Mouse (Mus musculus) macrophage (primary cell): ENCODE measurements around the gene Hmg20b. TPM values are rescaled to one million over a fixed set of nuclear protein-coding genes. Genes with fewer than 3 reads are reported as not detected.
A peak's percentile ranks its signal among the peaks of the same experiment; 100 is the strongest.

Source experiments
- H3K27ac ChIP-seq: fragments of 350-480 bp; formaldehyde crosslinking; 2 replicates; pipeline ENCODE4 v1.9.0; 2021
- H3K36me3 ChIP-seq: fragments of 350-480 bp; formaldehyde crosslinking; 2 replicates; pipeline ENCODE4 v1.9.0; 2021; ENCODE audit errors: inconsistent target
- H3K4me3 ChIP-seq: fragments of 350-480 bp; formaldehyde crosslinking; 2 replicates; pipeline ENCODE4 v1.9.0; 2021; ENCODE audit errors: inconsistent target
- H3K79me2 ChIP-seq: fragments of 350-480 bp; formaldehyde crosslinking; 2 replicates; pipeline ENCODE4 v1.9.0; 2021; ENCODE audit errors: inconsistent target
- WGBS: methylation state at CpG from one replicate; pipeline ENCODE4 v1.1.7; 2026; ENCODE audit warnings: inconsistent platforms; ENCODE audit not compliant: missing documents; 5-methylcytosine and 5-hydroxymethylcytosine counted together
- polyA plus RNA-seq: library from polyadenylated mRNA; stranded (reverse); fragments of 250-400 nt; gene quantifications from 3 replicates; pipeline ENCODE4 v1.2.4, GENCODE M21; 2018; ENCODE audit warnings: inconsistent platforms

Gene Hmg20b
- polyA plus RNA-seq, 1 experiment from 2014 or later = 42.5 TPM

DNA sequence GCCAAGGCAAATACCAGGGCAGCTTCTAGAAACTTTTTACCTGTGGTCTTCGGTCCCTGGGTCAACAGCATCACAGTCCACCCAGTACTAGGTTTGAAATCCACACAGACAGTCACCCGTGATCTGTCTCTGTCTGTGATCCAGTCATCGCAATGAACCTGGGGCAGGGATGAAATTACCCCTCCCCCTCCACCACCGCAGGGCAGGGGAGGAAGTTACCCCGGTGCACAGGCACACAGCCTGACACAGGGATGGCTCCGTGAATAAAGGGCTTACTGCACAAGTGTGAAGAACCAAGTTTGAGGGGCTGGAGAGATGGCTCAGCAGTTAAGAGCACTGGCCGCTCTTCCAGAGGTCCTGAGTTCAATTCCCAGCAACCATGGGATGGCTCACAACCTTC is 46.5 kb downstream of the Hmg20b start:
- H3K27ac ChIP-seq = peak overlapping the region; percentile 46
- no peak overlapping the region for H3K4me3 ChIP-seq
- H3K36me3 ChIP-seq = peaks cover 37% of the 10 kb centered on the region
- WGBS = 27% methylated on average over 7 of the region's 7 CpGs
- H3K79me2 ChIP-seq = peaks cover 85% of the 10 kb centered on the region

DNA sequence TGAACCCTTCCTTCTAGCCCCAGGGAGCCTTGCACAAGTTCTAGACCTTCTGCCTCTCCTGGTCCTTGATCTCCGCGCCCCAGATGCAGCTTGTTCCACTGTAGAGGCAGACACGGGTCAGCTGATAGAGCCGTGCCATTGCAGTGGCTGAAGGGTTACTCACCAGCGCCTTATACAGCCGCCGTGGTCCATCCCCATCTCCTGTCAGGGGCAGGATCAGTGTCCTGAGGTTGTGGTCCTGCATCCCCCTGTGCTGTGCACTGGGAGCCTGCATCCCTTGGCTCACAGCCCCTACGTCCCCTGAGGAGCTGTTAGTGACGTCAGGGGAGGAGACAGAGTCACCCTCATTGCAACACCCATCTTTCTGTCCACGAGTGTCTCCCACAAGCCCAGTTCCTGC is 47.0 kb downstream of the Hmg20b start:
- H3K27ac ChIP-seq = peak overlapping the region; percentile 46
- peaks cover 32% of the 10 kb centered on the region for H3K36me3 ChIP-seq
- 20% methylated on average over 10 of the region's 10 CpGs for WGBS
- H3K4me3 ChIP-seq = no peak overlapping the region
- H3K79me2 ChIP-seq = peaks cover 90% of the 10 kb centered on the region

GRCm38 (mm10) chr10:81302781-81303218 is 47.5 kb downstream of the Hmg20b start:
- Histone ChIP-seq H3K27ac (peak overlapping the region; percentile 46), H3K36me3 (peaks cover 27% of the 10 kb centered on the region), H3K79me2 (peaks cover 94% of the 10 kb centered on the region), H3K4me3 (no peak overlapping the region)
- WGBS = 34% methylated on average over 14 of the region's 14 CpGs

DNA sequence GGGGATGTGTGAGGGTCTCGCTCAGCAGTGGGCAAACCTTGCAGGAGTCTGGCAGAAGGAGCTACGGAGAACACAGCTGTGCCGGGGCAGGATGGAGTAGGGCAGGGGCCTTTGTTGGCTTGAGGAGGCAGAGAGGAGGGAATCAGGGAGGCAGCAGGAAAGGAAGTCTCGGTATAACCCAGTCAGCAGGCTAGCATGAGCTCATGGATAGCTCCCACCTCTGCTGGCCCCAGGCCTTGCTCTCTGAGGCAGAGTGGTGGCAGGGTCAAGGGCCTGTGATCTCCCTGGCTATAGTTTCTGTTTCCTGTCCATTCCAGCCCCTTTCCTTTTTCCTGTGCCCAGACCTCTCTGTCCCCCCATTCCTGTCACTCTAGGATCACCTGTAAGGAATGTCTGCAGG is 48.0 kb downstream of the Hmg20b start:
- Histone ChIP-seq H3K27ac (peak overlapping the region; percentile 46), H3K79me2 (peaks cover 99% of the 10 kb centered on the region), H3K36me3 (peaks cover 22% of the 10 kb centered on the region), H3K4me3 (no peak overlapping the region)
- 85% methylated on average over 4 of the region's 4 CpGs for WGBS

DNA sequence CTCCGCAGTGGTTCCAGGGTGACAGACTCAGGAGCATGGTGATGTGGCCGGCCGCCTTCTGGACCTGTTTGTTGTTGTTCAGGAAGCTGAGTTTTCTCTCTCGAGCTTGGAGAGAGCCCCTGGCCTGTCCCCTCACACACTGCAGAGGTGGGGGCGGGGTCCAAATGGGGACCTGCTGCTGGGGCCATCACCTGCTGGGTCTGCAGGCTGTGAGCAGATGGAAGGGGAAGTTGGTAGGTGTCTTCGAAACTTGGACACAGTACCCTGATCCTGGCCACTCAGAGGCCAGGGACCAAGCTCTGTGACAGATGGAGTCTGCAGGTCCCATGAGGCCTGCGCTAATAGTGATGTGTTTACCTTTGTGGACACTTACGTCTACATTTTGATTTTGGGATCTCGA is 49.0 kb downstream of the Hmg20b start:
- H3K36me3 ChIP-seq = peaks cover 12% of the 10 kb centered on the region
- no peak overlapping the region for H3K27ac ChIP-seq
- no peak overlapping the region for H3K4me3 ChIP-seq
- peaks cover 100% of the 10 kb centered on the region for H3K79me2 ChIP-seq
- 83% methylated on average over 9 of the region's 9 CpGs for WGBS

DNA sequence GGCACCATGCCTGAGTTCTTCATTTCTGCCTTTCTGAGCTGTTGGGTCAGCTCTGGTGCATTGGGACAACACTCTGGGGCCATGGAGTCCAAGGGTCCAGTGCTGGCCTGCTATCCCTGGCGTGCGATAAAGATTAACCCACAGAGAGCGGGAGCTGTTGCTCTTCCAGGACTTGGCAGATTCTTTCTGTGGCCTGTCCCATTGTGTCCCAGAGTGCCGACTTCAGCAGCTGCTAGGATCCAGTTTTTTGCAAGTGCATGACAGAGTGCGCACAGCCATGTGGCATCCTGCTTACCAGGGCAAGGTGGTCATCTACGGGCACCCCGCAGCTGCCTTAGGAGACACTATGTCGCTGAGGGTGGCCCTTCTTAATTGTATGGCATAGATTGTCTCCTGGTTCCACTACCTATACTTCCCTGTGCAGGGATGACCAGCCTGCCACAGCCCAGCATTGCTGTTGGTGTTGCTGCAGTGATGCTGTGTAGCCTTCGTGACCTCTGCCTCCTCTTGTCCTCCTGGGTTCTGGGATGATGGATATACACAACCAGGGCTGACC is 49.9 kb downstream of the Hmg20b start:
- H3K4me3 ChIP-seq = no peak overlapping the region
- 94% methylated on average over 8 of the region's 9 CpGs for WGBS
- peaks cover 4% of the 10 kb centered on the region; the same call in 1 of the 2 replicates for H3K36me3 ChIP-seq
- H3K27ac ChIP-seq = peak overlapping the region; percentile 99
- H3K79me2 ChIP-seq = peaks cover 100% of the 10 kb centered on the region

- H3K79me2 ChIP-seq = peaks cover 100% of the 10 kb centered on the region
- H3K36me3 ChIP-seq = no peaks in the 10 kb centered on the region
- peak overlapping the region; percentile 99 for H3K27ac ChIP-seq
- WGBS = 73% methylated on average over 14 of the region's 14 CpGs
- H3K4me3 ChIP-seq = no peak overlapping the region
Observed at GRCm38 (mm10) chr10:81299585-81300351, 50.5 kb downstream of the Hmg20b start.

DNA sequence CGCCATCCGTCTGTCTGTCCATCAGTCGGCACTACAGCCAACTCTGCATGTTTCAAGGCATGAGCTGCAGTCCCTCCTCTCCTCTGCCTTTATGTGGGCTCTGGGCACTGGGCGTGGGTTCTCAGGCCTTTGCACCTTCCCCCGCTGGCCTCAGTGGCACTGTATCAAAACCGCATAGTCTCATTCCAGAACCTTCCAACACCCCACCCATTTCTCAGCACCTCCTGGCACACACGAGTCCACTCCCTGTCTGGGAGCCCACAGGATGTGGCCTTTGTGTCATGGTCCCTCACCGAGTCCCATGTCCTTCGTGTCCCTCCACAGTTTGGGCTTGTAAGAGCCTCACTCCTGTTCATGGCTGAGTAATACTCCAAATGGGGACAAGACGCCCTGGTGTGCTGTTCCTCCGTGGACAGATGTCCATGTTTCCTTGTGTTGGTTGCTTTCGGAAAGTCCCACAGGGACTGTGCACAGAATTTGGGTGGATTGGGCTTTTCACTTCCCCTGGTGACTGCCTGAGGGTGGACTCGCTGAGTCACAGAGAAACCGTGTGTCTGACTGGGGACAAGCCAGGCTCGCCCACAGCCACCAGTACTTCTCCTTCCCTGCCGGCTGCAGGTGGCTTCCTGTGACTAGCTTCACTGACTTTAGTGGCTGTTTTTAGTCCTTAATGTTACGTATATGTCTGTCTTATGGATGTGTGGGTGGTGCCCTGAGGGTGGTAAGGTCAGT is 51.7 kb downstream of the Hmg20b start:
- H3K36me3 ChIP-seq = no peaks in the 10 kb centered on the region
- WGBS = 25% methylated on average over 17 of the region's 17 CpGs
- peak overlapping the region; percentile 99 for H3K27ac ChIP-seq
- H3K4me3 ChIP-seq = peak overlapping the region; percentile 20
- H3K79me2 ChIP-seq = peaks cover 100% of the 10 kb centered on the region

- no peaks in the 10 kb centered on the region for H3K36me3 ChIP-seq
- H3K4me3 ChIP-seq = peak overlapping the region; percentile 20
- H3K27ac ChIP-seq = peak overlapping the region; percentile 99
Observed at GRCm38 (mm10) chr10:81297845-81298244, 52.4 kb downstream of the Hmg20b start.

DNA sequence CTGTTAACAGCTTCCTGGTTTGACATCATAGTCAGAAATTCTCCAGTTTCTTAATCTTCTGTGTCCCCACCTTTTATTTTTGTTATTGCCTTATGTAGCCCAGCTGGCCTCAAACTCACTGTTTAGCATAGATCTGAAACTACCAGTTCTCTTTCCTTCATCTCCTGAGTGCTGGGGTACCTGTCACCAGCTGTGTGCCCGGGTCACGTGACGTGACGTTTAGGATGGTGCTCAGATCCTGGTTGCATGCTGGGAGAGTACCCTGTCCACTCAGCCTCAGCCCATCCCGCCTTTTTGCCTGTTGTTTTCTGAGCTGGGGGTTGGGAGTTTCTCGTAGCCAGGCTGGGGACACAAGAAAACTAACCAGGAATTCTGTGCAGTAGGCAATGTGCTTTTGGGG is 53.0 kb downstream of the Hmg20b start:
- Histone ChIP-seq H3K4me3 (peak overlapping the region; percentile 20; the same call in 1 of the 2 replicates), H3K36me3 (no peaks in the 10 kb centered on the region), H3K79me2 (peaks cover 91% of the 10 kb centered on the region), H3K27ac (peak overlapping the region; percentile 99)
- 22% methylated on average over 6 of the region's 6 CpGs for WGBS

More at GRCm38 (mm10) chr10:81297845-81298244, 52.4 kb downstream of the Hmg20b start:
- peaks cover 97% of the 10 kb centered on the region for H3K79me2 ChIP-seq
- WGBS = 2% methylated on average over 10 of the region's 10 CpGs

Other genes with a start within 250 kb of the Hmg20b start
- 31.4 to 102 TPM (median 93.5 TPM) in 3 replicates for gene Map2k2, start 244.6 kb downstream of the Hmg20b start, polyA plus RNA-seq
- 48.1 to 55.4 TPM (median 52.8 TPM) in 3 replicates for gene Zbtb7a, start 215.3 kb downstream of the Hmg20b start, polyA plus RNA-seq
- gene Pias4, start 182.6 kb downstream of the Hmg20b start, polyA plus RNA-seq = 19.6 to 22.5 TPM (median 21.5 TPM) in 3 replicates
- 749 to 1,081 TPM (median 1,012 TPM) in 3 replicates for gene Eef2, start 173.8 kb downstream of the Hmg20b start, polyA plus RNA-seq
- gene Dapk3, start 167.5 kb downstream of the Hmg20b start, polyA plus RNA-seq = 41.2 to 57.0 TPM (median 43.5 TPM) in 3 replicates
- not detected in 3 replicates for gene 4930442H23Rik, start 166.6 kb downstream of the Hmg20b start, polyA plus RNA-seq
- not detected in 3 replicates for gene Nmrk2, start 148.4 kb downstream of the Hmg20b start, polyA plus RNA-seq
- not detected in 3 replicates for gene Atcay, start 119.6 kb downstream of the Hmg20b start, polyA plus RNA-seq
- gene Zfr2, start 117.3 kb downstream of the Hmg20b start, polyA plus RNA-seq = 0.26 to 0.61 TPM (median 0.53 TPM) in 3 replicates
- 5.3 to 5.7 TPM (median 5.5 TPM) in 3 replicates for gene Matk, start 97.5 kb downstream of the Hmg20b start, polyA plus RNA-seq
- 39.4 to 78.9 TPM (median 55.8 TPM) in 3 replicates for gene Mrpl54, start 83.5 kb downstream of the Hmg20b start, polyA plus RNA-seq
- gene Apba3, start 83.5 kb downstream of the Hmg20b start, polyA plus RNA-seq = 9.8 to 31.4 TPM (median 19.8 TPM) in 3 replicates
- gene Tjp3, start 58.9 kb downstream of the Hmg20b start, polyA plus RNA-seq = 1.7 to 4.2 TPM (median 3.3 TPM) in 3 replicates
- 63.2 to 85.8 TPM (median 77.1 TPM) in 3 replicates for gene Pip5k1c, start 57.5 kb downstream of the Hmg20b start, polyA plus RNA-seq
- gene Cactin, start 29.4 kb downstream of the Hmg20b start, polyA plus RNA-seq = 14.4 to 21.3 TPM (median 15.1 TPM) in 3 replicates
- gene Tbxa2r, start 21.7 kb downstream of the Hmg20b start, polyA plus RNA-seq = not detected in 3 replicates
- 0.07 TPM in 1 of 3 replicates, not detected in the others for gene Gipc3, start 7.2 kb downstream of the Hmg20b start, polyA plus RNA-seq
- 129 to 266 TPM (median 167 TPM) in 3 replicates for gene Mfsd12, start 7.0 kb upstream of the Hmg20b start, polyA plus RNA-seq
- 1.5 to 9.8 TPM (median 2.5 TPM) in 3 replicates for gene 4930404N11Rik, start 15.3 kb upstream of the Hmg20b start, polyA plus RNA-seq
- 12.9 to 17.0 TPM (median 15.3 TPM) in 3 replicates for gene Fzr1, start 28.0 kb upstream of the Hmg20b start, polyA plus RNA-seq
- 21.0 to 48.1 TPM (median 32.0 TPM) in 3 replicates for gene Dohh, start 33.9 kb upstream of the Hmg20b start, polyA plus RNA-seq
- gene Gm48551, start 34.0 kb upstream of the Hmg20b start, polyA plus RNA-seq = 0.07 to 1.0 TPM (median 0.46 TPM) in 3 replicates
- 0.57 TPM in 1 of 3 replicates, not detected in the others for gene Gm48552, start 38.5 kb upstream of the Hmg20b start, polyA plus RNA-seq
- gene Smim24, start 42.6 kb upstream of the Hmg20b start, polyA plus RNA-seq = 9.6 to 21.8 TPM (median 14.6 TPM) in 3 replicates
- 33.6 to 60.6 TPM (median 57.7 TPM) in 3 replicates for gene Nfic, start 105.2 kb upstream of the Hmg20b start, polyA plus RNA-seq
- 0.04 TPM in 1 of 3 replicates, not detected in the others for gene Celf5, start 132.2 kb upstream of the Hmg20b start, polyA plus RNA-seq
- gene Ncln, start 145.9 kb upstream of the Hmg20b start, polyA plus RNA-seq = 54.5 to 93.3 TPM (median 77.1 TPM) in 3 replicates
- 0.14 to 0.26 TPM (median 0.14 TPM) in 3 replicates for gene S1pr4, start 149.7 kb upstream of the Hmg20b start, polyA plus RNA-seq
- 4.6 to 16.6 TPM (median 10.2 TPM) in 3 replicates for gene Gna15, start 173.7 kb upstream of the Hmg20b start, polyA plus RNA-seq
- 3.5 to 6.3 TPM (median 6.2 TPM) in 3 replicates for gene Gna11, start 194.7 kb upstream of the Hmg20b start, polyA plus RNA-seq
- 301 to 334 TPM (median 303 TPM) in 3 replicates for gene Aes, start 209.0 kb upstream of the Hmg20b start, polyA plus RNA-seq
- gene Tle2, start 224.1 kb upstream of the Hmg20b start, polyA plus RNA-seq = 1.3 to 3.9 TPM (median 3.6 TPM) in 3 replicates